Mouse (Mus musculus) kidney, postnatal 10 days (tissue): Measurements from ENCODE around the gene Atp6v0a2.

ENCODE experiments used
- DNase-seq: peaks from one replicate; pipeline ENCODE4 v3.0.0; 2021; ENCODE audit warnings: mixed read lengths

Gene Atp6v0a2

DNA sequence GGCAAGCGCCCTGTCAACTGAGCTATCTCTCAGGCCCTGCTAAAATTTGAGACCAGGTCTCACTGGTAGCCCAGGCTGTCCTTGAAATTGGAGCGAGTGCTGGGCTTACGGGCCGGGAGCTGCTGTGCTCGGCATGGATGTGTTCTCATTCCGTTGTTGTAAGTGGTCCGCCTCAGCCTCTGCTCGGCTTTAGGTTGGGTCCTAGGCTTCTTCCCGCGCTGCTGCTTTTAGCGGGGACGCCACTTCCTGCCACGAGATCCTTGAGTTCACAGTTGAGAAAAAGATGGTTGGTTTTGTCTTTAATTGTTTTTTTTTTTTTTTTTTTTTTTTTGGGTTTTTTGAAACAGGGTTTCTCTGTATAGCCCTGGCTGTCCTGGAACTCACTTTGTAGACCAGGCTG, 9.5 kb downstream of the Atp6v0a2 start:
- DNase-seq: no peak

DNA sequence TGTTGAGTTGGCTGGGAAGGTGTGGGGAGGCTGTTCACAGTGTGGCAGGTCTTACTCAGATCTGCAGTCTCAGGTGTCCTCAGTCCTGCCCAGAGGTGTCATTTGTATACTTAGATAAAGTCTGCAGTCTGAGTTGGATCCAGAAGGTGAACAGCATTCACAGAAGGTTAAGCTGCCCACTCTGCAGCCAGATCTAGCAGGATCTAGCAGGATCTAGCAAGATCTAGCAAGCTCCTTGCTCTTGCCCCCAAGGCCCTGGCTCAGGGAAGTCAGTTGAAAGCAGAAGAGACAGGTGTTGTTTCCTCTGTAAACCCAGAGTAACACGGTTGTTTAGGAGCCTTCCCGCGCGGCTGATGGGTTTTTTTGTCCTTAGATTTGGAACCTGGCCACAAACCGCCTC, 85.4 kb downstream of the Atp6v0a2 start:
- peak; percentile 26 for DNase-seq

DNA sequence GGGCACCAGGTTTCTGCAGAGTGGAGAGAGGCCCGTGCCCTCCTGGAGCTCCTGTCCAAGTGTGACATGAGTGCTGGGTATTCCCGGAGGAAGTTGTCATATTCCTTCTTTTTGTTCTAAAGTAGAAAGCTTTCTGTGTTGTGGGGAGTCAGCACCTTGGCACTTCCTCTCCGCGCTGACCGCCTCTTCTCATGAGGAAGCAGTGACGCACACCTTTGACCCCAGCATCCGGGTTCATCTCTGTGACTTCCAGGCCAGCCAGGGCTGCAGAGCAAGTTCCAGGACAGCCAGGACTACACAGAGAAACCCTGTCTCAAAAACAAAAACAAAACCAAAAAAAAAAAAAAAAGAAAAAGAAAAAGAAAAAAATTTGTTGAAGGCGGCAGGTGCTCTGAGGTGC, 86.8 kb downstream of the Atp6v0a2 start:
- peak; percentile 82 for DNase-seq

DNA sequence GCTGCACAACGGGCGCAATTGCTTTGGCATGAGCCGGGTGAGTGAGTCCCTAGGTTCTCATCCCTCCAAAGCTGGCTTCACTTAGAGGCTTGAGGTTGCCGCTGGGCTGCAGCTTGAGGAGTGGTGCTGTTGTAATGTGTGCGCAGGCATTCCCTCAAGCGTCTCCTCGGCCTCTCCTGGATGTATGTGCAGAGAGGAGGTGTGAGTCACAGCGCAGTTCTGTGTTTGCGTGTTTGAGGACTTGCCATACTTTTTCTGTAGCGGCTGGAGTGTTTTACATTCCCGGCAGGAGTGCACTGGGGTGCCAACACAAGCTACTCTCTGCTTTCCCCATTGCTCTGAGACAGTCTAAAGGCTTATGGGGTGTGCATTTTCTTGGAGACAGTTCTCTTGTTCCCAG, 89.6 kb downstream of the Atp6v0a2 start:
- DNase-seq: no peak

DNA sequence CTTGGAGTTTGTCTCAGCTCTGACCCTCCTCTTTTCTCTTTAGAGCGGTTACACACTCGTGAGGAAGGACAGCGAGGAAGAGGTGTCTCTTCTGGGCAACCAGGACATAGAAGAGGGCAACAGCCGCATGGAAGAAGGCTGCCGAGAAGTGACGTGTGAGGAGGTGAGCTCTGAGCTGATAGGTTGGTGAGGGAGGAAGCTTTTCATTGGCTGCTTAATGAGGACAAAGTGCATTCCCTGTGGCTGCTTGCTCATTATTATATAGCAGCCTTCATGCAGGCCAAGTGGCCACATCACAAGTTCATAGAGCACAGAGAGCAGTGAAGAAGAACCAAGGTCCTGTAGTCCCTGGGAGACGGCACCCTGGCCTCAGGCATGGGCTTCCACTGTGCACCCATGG, 90.0 kb downstream of the Atp6v0a2 start:
- no peak for DNase-seq

DNA sequence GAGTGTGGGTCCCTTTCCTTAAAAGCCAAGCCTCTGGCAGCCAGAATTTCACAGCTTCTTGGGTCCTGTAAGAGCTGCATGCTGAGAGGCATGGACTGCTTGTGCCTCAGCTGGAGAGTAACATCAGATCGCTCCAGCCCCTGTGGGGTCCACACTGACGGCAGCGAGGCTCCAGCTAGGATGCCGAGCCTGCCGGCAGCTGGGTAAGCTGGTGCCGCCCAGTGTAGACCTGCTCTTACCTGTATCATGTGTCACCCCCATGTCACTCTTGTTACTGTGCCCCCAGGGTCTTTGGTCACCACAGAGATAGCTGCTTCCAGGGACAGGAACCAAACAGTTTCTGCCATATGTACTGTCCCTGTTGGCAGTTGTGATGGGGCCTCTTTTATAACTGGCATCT, 94.7 kb downstream of the Atp6v0a2 start:
- no peak for DNase-seq

DNA sequence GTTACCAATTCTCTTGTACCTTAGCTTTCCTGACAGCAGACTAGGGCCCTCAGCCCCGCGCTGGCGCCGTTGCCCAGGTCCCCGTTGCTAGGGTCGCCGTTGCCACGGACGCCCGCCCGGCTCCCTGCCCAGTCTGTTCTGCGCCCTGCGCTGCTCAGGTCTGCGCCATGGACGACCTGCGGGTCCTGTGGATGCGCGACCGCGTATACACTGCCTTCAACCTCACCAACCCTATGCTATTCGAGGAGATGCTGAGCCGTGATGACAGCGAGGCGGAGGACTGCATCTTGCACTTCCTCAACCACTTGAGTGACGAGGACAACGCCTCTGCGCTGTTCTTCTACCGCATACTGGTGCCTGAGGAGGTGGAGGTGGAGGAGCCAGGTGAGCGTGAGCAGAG, 96.6 kb downstream of the Atp6v0a2 start, which contains the start of gene Dnah10:
Dnah10 (plus strand) TSS at position 89 of the 400 bp plus-strand sequence.
- DNase-seq: no peak

DNA sequence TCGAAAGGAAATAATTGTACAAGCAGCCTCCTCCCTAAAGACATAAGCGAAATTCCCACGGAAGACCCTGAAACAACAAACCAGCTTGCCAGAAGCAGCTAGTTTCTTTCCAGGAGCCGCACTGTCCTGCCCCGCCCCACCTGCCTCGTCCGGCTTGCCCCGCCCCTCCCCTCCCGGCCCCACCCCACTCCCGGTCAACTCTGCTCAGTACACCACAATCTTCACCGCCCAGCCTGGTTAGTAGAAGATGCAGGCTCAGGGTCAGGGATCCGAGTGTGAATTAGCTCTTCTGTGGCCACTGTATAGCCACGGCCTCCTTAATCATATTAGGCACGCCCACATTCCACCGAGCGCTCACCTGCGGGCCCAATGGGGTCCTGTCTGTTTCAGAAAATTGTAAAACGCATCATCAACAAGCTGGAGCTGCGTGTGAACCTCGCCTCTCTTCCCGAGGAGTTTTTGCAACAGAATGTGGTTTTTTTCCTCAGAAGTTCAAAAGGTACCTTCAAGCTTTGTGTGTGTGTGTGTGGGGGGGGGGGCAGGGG, 101.4 kb downstream of the Atp6v0a2 start:
- DNase-seq: peak; percentile 41

DNA sequence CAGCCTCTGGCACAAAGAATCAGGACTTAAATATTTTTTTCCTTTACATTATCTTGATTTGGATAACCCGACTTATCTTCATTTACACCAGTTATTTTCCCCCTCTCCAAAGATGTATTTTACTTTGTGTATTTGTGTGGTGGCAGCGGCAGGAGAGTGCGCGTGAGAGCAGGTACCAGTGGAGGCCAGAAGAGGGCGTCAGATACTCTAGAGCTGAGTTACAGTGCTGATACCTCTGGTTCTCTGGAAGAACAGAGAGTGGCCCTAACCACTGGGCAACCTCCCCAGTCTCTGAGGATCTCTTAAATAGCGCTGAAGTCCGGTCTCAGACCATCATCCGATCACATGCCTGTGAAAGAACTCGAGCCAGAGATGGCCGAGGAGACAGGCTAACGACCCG, 105.6 kb downstream of the Atp6v0a2 start:
- no peak for DNase-seq

DNA sequence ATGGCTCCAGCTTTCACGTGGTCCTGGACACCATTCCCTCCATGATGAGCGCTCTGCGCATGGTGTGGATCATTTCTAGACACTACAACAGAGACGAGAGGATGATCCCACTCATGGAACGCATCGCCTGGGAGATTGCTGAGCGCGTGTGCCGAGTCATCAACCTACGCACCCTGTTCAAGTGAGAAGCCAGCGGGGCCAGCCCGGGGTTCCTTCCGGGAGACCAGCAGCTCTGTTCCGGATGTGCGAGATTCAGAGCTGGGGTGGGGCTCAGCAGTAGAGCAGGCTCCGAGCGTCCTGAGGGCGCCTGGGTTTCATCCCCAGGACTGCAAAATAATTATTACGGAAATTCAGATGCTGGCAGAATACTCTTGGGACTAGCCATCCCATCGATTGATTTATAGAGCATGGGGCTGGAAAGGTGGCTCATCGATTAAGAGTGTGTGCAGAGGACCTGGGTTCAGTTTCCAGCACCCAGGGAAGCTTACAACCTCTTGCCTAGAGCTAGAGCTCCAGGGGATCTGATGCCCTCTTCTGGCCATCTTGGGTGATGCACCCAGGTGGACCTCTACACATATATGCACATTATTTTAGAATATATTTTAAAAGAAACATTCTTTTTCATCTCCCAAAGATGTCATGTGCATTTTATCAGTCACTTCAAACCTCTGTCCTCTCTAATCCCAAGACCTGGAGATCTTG, 113.7 kb downstream of the Atp6v0a2 start:
- DNase-seq: no peak

DNA sequence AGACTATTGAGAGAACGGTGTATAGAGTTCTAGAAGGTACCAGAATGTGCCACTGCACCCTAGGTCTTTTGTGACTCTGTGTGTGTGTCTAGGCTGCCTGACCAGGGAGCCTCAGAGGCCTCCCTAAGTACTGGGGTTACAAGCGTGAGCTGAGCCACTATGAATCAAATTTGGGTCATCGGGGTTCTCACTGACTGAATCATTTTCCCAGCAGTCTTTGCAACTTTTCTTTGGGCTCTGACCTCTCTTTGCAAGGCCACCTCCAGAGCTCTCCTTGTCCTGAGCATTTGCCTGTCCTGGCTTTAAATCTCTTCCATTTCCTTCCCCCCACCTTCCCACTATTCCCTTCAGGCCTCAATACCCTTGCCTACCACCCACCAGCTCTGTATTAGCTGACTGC, 115.5 kb downstream of the Atp6v0a2 start:
- no peak for DNase-seq

DNA sequence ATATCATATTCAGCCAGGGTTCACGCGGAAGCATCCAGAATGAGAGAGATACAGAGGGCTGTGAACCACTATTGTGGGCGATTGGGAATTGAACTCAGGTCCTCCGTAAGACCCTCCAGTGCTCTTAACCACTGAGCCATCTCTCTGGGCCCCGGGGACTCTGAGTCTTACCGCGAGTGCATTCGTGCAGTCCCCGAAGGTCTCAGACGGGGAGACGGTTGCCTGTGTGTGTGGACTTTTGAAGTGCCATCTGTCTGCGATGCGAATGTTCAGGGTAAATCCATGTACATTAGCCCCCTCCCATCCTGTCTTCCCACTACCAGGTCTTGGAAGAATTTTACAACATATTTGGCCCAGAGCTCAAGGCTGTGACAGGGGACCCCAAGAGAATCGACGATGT, 117.8 kb downstream of the Atp6v0a2 start:
- no peak for DNase-seq

DNA sequence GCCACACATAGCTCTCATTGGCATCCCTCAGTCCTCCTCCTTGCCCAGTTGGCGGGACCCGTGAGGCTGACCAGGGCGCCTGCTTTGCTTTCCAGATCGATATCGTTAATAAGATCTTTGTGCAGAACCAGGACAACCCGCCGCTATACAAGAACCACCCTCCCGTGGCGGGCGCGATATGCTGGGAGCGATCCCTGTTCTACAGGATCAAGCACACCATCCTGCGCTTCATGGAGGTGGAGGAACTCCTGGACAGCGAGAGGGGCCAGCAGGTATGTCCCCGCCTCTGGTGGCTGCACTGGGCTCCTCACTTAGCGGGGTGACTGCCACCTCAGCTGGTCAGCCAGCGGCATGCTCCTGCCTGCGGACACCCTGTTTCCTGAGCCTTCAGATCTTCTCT, 119.9 kb downstream of the Atp6v0a2 start:
- DNase-seq: no peak

DNA sequence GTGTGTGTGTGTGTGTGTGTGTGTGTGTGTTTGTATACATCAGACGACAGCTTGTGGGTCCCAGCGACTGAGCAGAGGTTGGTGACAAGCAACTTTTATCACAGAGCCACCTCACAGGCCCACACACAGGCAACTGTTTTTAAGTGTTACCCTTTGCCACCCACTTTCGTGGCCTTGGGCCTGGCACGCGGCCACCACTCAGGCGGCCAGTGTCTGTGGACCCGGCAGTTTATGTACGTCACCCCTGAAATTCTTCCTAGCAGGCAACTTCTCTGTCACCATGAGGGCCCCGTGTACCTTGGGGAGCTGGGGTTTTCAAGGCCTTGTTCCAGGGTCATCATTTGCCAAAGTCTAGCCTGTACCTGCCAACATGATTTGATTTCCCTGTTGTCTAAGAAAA, 123.3 kb downstream of the Atp6v0a2 start:
- DNase-seq: no peak

DNA sequence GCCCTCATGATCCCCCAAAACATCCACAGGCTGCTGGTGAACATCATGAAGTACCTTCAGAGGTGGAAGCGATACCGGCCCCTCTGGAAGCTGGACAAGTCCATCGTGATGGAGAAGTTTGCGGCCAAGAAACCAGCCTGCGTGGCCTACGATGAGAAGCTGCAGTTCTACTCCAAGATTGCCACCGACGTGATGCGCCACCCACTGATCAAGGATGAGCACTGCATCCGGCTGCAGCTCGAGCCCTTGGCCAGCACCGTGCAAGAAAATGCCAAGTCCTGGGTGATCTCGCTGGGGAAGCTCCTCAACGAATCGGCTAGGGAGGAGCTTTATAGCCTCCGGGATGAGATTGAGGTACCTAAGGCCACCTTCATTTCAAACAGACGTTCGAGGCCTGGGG, 132.6 kb downstream of the Atp6v0a2 start:
- peak; percentile 30 for DNase-seq

DNA sequence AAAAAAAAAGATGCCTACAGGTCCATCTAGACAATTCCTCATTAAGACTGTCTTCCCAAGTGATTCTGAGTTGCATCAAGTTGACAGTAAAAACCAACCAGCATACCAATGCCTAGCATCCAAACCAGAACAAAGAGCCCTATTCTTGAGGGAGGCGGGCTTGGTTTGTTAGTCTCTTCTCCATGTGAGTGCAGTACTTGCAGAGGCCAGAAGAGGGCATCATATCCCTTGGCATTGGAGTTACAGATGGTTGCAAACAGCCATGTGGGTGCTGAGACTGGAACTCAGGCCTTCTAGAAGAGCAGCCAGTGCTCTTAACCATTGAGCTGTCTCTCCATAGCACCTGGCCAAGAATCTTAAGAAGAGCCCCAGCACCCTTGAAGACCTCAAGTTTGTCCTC, 133.4 kb downstream of the Atp6v0a2 start:
- no peak for DNase-seq
